Mouse (Mus musculus) lung, postnatal 14 days (tissue): ENCODE measurements around the gene Mns1.
A peak's percentile ranks its signal among the peaks of the same experiment; 100 is the strongest.
"Not testable (repeated sequence)": the region's sequence is repeated elsewhere in the genome, so short reads cannot be mapped to it uniquely, and the experiment has no call there.

Experiments used
- DNase-seq: peaks from one replicate; pipeline ENCODE4 v3.0.0; 2021

Gene Mns1

GRCm38 (mm10) chr9:72437822-72438701, at the start of gene Mns1:
Mns1 (plus strand) TSS chr9:72438011.
- peak; percentile 94 for DNase-seq

GRCm38 (mm10) chr9:72388934-72389333, 48.9 kb upstream of the Mns1 start:
- DNase-seq: no peak

GRCm38 (mm10) chr9:72389431-72390002, 48.3 kb upstream of the Mns1 start:
- DNase-seq: no peak

- no peak for DNase-seq
These were observed 47.3 kb upstream of the Mns1 start for GRCm38 (mm10) chr9:72390321-72391077.

- no peak for DNase-seq
These were observed 45.1 kb upstream of the Mns1 start for GRCm38 (mm10) chr9:72392686-72393085.

- no peak for DNase-seq
These were observed 44.6 kb upstream of the Mns1 start for GRCm38 (mm10) chr9:72393238-72393637.

GRCm38 (mm10) chr9:72393869-72394341, 43.9 kb upstream of the Mns1 start:
- no peak for DNase-seq

GRCm38 (mm10) chr9:72400121-72400520, 37.7 kb upstream of the Mns1 start:
- DNase-seq: no peak

- DNase-seq: not testable (repeated sequence)
These were observed 36.0 kb upstream of the Mns1 start for GRCm38 (mm10) chr9:72401769-72402168.

GRCm38 (mm10) chr9:72403421-72403820, 34.4 kb upstream of the Mns1 start:
- no peak for DNase-seq

- DNase-seq: no peak
These were observed 33.4 kb upstream of the Mns1 start for GRCm38 (mm10) chr9:72404446-72404845.

- DNase-seq: no peak
These were observed 32.9 kb upstream of the Mns1 start for GRCm38 (mm10) chr9:72404934-72405333.

- DNase-seq: no peak
These were observed 31.8 kb upstream of the Mns1 start for GRCm38 (mm10) chr9:72405882-72406638.

GRCm38 (mm10) chr9:72408131-72408586, 29.7 kb upstream of the Mns1 start:
- DNase-seq: peak; percentile 87

GRCm38 (mm10) chr9:72409381-72410225, 28.2 kb upstream of the Mns1 start:
- DNase-seq: peak; percentile 2

GRCm38 (mm10) chr9:72411746-72412145, 26.1 kb upstream of the Mns1 start:
- DNase-seq: no peak

- DNase-seq: no peak
These were observed 19.4 kb upstream of the Mns1 start for GRCm38 (mm10) chr9:72418443-72418842.

GRCm38 (mm10) chr9:72420490-72420889, 17.3 kb upstream of the Mns1 start:
- DNase-seq: no peak

- DNase-seq: no peak
These were observed 15.5 kb upstream of the Mns1 start for GRCm38 (mm10) chr9:72422284-72422683.

GRCm38 (mm10) chr9:72422753-72423152, 15.1 kb upstream of the Mns1 start:
- DNase-seq: no peak

GRCm38 (mm10) chr9:72425300-72425850, 12.4 kb upstream of the Mns1 start:
- DNase-seq: no peak
